Mouse (Mus musculus) testis, adult 2 months (tissue): ENCODE results near the gene Fhod1.

Source experiments
- CTCF ChIP-seq: fragments of 200-500 bp; IDR thresholded peaks from 2 replicates; pipeline ENCODE4 v1.5.1; 2012; ENCODE audit warnings: low read depth, mild to moderate bottlenecking, inconsistent platforms, low read length, moderate library complexity; ENCODE audit not compliant: control insufficient read depth, insufficient read depth, insufficient replicate concordance
- POLR2A ChIP-seq: fragments of 200-500 bp; IDR thresholded peaks from 2 replicates; pipeline ENCODE4 v1.6.1; 2012; ENCODE audit warnings: low read depth, mild to moderate bottlenecking, inconsistent platforms, low read length, moderate library complexity; ENCODE audit not compliant: control insufficient read depth

DNA sequence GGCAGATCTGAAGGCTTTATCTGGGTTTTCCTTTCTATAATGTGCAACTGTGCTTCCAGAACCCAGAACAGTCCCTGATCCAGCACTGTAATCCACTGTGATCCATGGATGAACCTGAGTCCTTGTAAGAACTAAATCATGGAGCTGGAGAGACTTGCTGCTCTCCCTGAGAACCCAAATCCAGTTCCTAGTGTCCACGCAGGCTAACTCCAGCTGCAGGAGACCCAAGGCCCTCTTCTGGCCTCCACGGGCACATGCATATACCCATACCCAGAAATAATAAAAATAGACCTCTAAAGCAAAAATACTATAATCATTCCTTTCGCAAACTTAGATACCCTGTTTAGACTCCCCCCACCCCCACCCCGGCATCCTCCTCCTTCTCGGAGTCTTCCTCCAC lies 59.5 kb downstream of the Fhod1 start:
- no peak for TF ChIP-seq CTCF
- TF ChIP-seq POLR2A: no peak
